Mouse (Mus musculus) CH12.LX (cell line): ENCODE results near the gene Anks1. TPM values are rescaled to one million over a fixed set of nuclear protein-coding genes. Genes with fewer than 3 reads are reported as not detected.

Experiments
- DNase-seq: peaks from one replicate; pipeline ENCODE4 v3.0.0-alpha.2; 2013; ENCODE audit errors: extremely low read depth
- H3K27ac ChIP-seq: 2 replicates; pipeline ENCODE4 v1.5.1; 2012; ENCODE audit warnings: low read depth, mild to moderate bottlenecking, control low read depth, moderate library complexity; ENCODE audit not compliant: insufficient read depth
- H3K27me3 ChIP-seq: replicated peaks from 2 replicates; pipeline ENCODE3; 2012; ENCODE audit warnings: inconsistent platforms
- H3K36me3 ChIP-seq, 2 experiments: replicated peaks in 1 of 2; 2 replicates each; pipeline versions ENCODE3 to v1.6.1; 2012; ENCODE audit warnings: inconsistent platforms in 1 of 2, low read length in 1 of 2, mild to moderate bottlenecking in 1 of 2, mixed read lengths in 1 of 2, moderate library complexity in 1 of 2; ENCODE audit not compliant: control insufficient read depth in 1 of 2, insufficient read depth in 1 of 2
- H3K4me1 ChIP-seq, 2 experiments: 2 replicates each; pipeline ENCODE4 v1.6.1; 2012; ENCODE audit warnings: inconsistent platforms in 1 of 2, moderate library complexity in 1 of 2; ENCODE audit not compliant: insufficient read depth in 2 of 2, control insufficient read depth in 1 of 2
- H3K4me2 ChIP-seq: 2 replicates; pipeline ENCODE4 v1.6.1; 2012; ENCODE audit warnings: low read depth, mild to moderate bottlenecking, control low read depth; ENCODE audit not compliant: poor library complexity, insufficient read depth, severe bottlenecking
- H3K4me3 ChIP-seq, 3 experiments: fragments of 150-350 bp in 1 of 3; sonication (generic) in 1 of 3; replicated peaks in 1 of 3; 2 replicates each; pipeline versions ENCODE3 to v1.5.1; 2011 to 2012; ENCODE audit warnings: low read depth in 2 of 3, low read length in 2 of 3, mild to moderate bottlenecking in 2 of 3, moderate library complexity in 2 of 3, control low read depth in 1 of 3, improper control_type of control experiment in 1 of 3, inconsistent platforms in 1 of 3, mixed read lengths in 1 of 3; ENCODE audit not compliant: poor library complexity in 1 of 3
- H3K79me2 ChIP-seq: replicated peaks from 2 replicates; pipeline ENCODE4 v1.6.1; 2012; ENCODE audit warnings: mild to moderate bottlenecking, moderate library complexity; ENCODE audit not compliant: control insufficient read depth, poor library complexity, insufficient read depth, severe bottlenecking; ENCODE audit errors: extremely low read depth
- H3K9ac ChIP-seq: 2 replicates; pipeline ENCODE4 v1.6.1; 2012; ENCODE audit warnings: low read depth, mild to moderate bottlenecking, control low read depth, moderate library complexity; ENCODE audit not compliant: insufficient read depth
- H3K9me3 ChIP-seq: replicated peaks from 2 replicates; pipeline ENCODE3; 2012; ENCODE audit warnings: low read length, inconsistent platforms, mixed read lengths
- CHD2 ChIP-seq: IDR thresholded peaks from 2 replicates; pipeline ENCODE4 v1.6.1; 2011; ENCODE audit warnings: low read length, improper control_type of control experiment
- E2F4 ChIP-seq: IDR thresholded peaks from 2 replicates; pipeline ENCODE4 v1.6.1; 2011; ENCODE audit warnings: low read depth, low read length, improper control_type of control experiment; ENCODE audit not compliant: insufficient replicate concordance
- ELF1 ChIP-seq: IDR thresholded peaks from 2 replicates; pipeline ENCODE4 v1.6.1; 2014; ENCODE audit warnings: low read depth, mild to moderate bottlenecking, inconsistent platforms, low read length, improper control_type of control experiment
- EP300 ChIP-seq: IDR thresholded peaks from 2 replicates; pipeline ENCODE4 v1.6.1; 2011; ENCODE audit warnings: low read length, improper control_type of control experiment
- ETS1 ChIP-seq: conservative IDR thresholded peaks from 2 replicates; pipeline ENCODE4 v1.6.1; 2012; ENCODE audit warnings: low read depth, mild to moderate bottlenecking, inconsistent platforms, low read length, improper control_type of control experiment, moderate library complexity
- JUND ChIP-seq: conservative IDR thresholded peaks from 2 replicates; pipeline ENCODE4 v1.6.1; 2011; ENCODE audit warnings: low read depth, low read length, improper control_type of control experiment
- KAT2A ChIP-seq: IDR thresholded peaks from 2 replicates; pipeline ENCODE4 v1.6.1; 2012; ENCODE audit warnings: low read length, improper control_type of control experiment, inconsistent platforms; ENCODE audit not compliant: insufficient replicate concordance
- MXI1 ChIP-seq: IDR thresholded peaks from 2 replicates; pipeline ENCODE4 v1.6.1; 2011; ENCODE audit warnings: mild to moderate bottlenecking, low read depth, low read length, improper control_type of control experiment
- NELFE ChIP-seq: IDR thresholded peaks from 2 replicates; pipeline ENCODE4 v1.6.1; 2011; ENCODE audit warnings: low read depth, low read length, improper control_type of control experiment
- NRF1 ChIP-seq: IDR thresholded peaks from 2 replicates; pipeline ENCODE4 v1.6.1; 2014; ENCODE audit warnings: low read depth, mild to moderate bottlenecking, inconsistent platforms, low read length, improper control_type of control experiment, moderate library complexity
- PAX5 ChIP-seq: IDR thresholded peaks from 2 replicates; pipeline ENCODE4 v1.6.1; 2012; ENCODE audit warnings: low read length, inconsistent platforms, mixed read lengths
- POLR2A ChIP-seq: IDR thresholded peaks from 2 replicates; pipeline ENCODE4 v1.6.1; 2011; ENCODE audit warnings: low read depth, mild to moderate bottlenecking, improper control_type of control experiment, low read length
- RCOR1 ChIP-seq: conservative IDR thresholded peaks from 2 replicates; pipeline ENCODE4 v1.6.1; 2012; ENCODE audit warnings: low read depth, mild to moderate bottlenecking, inconsistent platforms, low read length, improper control_type of control experiment
- SIN3A ChIP-seq: IDR thresholded peaks from 2 replicates; pipeline ENCODE4 v1.6.1; 2012; ENCODE audit warnings: low read length, improper control_type of control experiment, inconsistent platforms
- SMC3 ChIP-seq: IDR thresholded peaks from 2 replicates; pipeline ENCODE4 v1.6.1; 2011; ENCODE audit warnings: low read depth, low read length, improper control_type of control experiment
- TBP ChIP-seq: conservative IDR thresholded peaks from 2 replicates; pipeline ENCODE4 v1.6.1; 2011; ENCODE audit warnings: low read depth, low read length, improper control_type of control experiment
- UBTF ChIP-seq: IDR thresholded peaks from 2 replicates; pipeline ENCODE4 v1.6.1; 2012; ENCODE audit warnings: low read depth, mild to moderate bottlenecking, inconsistent platforms, low read length, improper control_type of control experiment, moderate library complexity
- USF2 ChIP-seq: conservative IDR thresholded peaks from 2 replicates; pipeline ENCODE4 v1.6.1; 2011; ENCODE audit warnings: low read depth, low read length, improper control_type of control experiment
- ZKSCAN1 ChIP-seq: IDR thresholded peaks from 2 replicates; pipeline ENCODE4 v1.6.1; 2012; ENCODE audit warnings: low read depth, inconsistent platforms, low read length, improper control_type of control experiment, borderline replicate concordance
- dilution Hi-C: fragments of 300-500 bp; cut with MboI; formaldehyde crosslinking; loops from 2 replicates; pipeline ENCODE4 v1.14.3; 2020; ENCODE audit warnings: low sequenced_read_pairs; ENCODE audit not compliant: extremely low pct_unique_long_range_greater_than_20kb, extremely low pct_ligation_motif_present
- in situ Hi-C: fragments of 300-500 bp; cut with MboI; formaldehyde crosslinking; loops from 3 replicates; pipeline ENCODE4 v1.14.3; 2019; ENCODE audit warnings: low sequenced_read_pairs, low pct_ligation_motif_present, low pct_unique_long_range_greater_than_20kb, mixed read lengths
- polyA plus RNA-seq: library from polyadenylated mRNA; unstranded; fragments of >175 nt; gene quantifications from 2 replicates; pipeline ENCODE4 v1.2.1, GENCODE M21; 2012; ENCODE audit warnings: low read depth; ENCODE audit not compliant: insufficient read length
- total RNA-seq, 2 experiments: library from RNA; depleted of rRNA; stranded (reverse); fragments of 300-350 nt in 1 of 2; fragments of >200 nt in 1 of 2; gene quantifications; 2 replicates each; pipeline ENCODE4 v1.2.3; 2012 to 2014

Gene Anks1
- total and polyA plus RNA-seq, 3 experiments = 5.8 to 9.3 (median 9.0) TPM

GRCm38 (mm10) chr17:28082863-28083262 lies 173.8 kb downstream of the Anks1 start:
- TF ChIP-seq ETS1 (no peak), NELFE (no peak), JUND (no peak), E2F4 (no peak), ZKSCAN1 (no peak), MXI1 (no peak), TBP (no peak), CHD2 (no peak), ELF1 (no peak)
- H3K27me3 ChIP-seq = peaks cover 35% of the 10 kb centered on the region
- H3K9ac ChIP-seq = no peak overlapping the region
- dilution Hi-C loops = no loop called here
- H3K27ac ChIP-seq = no peak overlapping the region
- peaks cover 5% of the 10 kb centered on the region for H3K9me3 ChIP-seq
- H3K36me3 ChIP-seq = no peaks in the 10 kb centered on the region
- no peak overlapping the region for H3K4me3 ChIP-seq
- peaks cover 8 to 17% of the 10 kb centered on the region in 2 experiments for H3K4me1 ChIP-seq
- in situ Hi-C loops = loop anchor here (5.0 to 25.0 kb wide), 2 partner anchors 79 to 229 kb away; partner anchors contain the start of gene Fance
- DNase-seq = no peak
- no peaks in the 10 kb centered on the region for H3K79me2 ChIP-seq
- no peak overlapping the region for H3K4me2 ChIP-seq

GRCm38 (mm10) chr17:28084395-28084905 lies 175.3 kb downstream of the Anks1 start:
- H3K36me3 ChIP-seq = no peaks in the 10 kb centered on the region
- H3K79me2 ChIP-seq = no peaks in the 10 kb centered on the region
- in situ Hi-C loops (loop anchor here (5.0 to 25.0 kb wide), 2 partner anchors 78 to 228 kb away; partner anchors contain the start of gene Fance), dilution Hi-C loops (no loop called here)
- DNase-seq = no peak
- TF ChIP-seq NRF1 (no peak), ETS1 (no peak), SMC3 (no peak), CHD2 (no peak), UBTF (no peak), SIN3A (no peak), EP300 (no peak), PAX5 (no peak), KAT2A (no peak), POLR2A (no peak), RCOR1 (no peak), USF2 (no peak)
- no peak overlapping the region for H3K27ac ChIP-seq
- H3K9me3 ChIP-seq = peaks cover 5% of the 10 kb centered on the region
- H3K4me3 ChIP-seq = no peak overlapping the region
- H3K9ac ChIP-seq = no peak overlapping the region
- H3K4me2 ChIP-seq = no peak overlapping the region
- peaks cover 8 to 17% of the 10 kb centered on the region in 2 experiments for H3K4me1 ChIP-seq
- peaks cover 24% of the 10 kb centered on the region for H3K27me3 ChIP-seq
